Mouse (Mus musculus): ENCODE data around the gene Gm5155. TPM values are rescaled to one million over a fixed set of nuclear protein-coding genes. Genes with fewer than 3 reads are reported as not detected.
"Not testable (repeated sequence)": the region's sequence is repeated elsewhere in the genome, so short reads cannot be mapped to it uniquely, and the experiment has no call there.

The Gm5155 gene
- not detected in 2 replicates for polyA plus RNA-seq (2015; fragmentation: Nextera tagmentation; extraction: Ambion mirVana)

- Histone ChIP-seq H3K4me3 (no peak within 1 kb of the TSS), H3K27ac (replicated peaks) (no peak within 1 kb of the TSS), H3K36me3 (no peaks in the 10 kb centered on the region), H3K4me1 (replicated peaks) (no peaks in the 10 kb centered on the region), H3K9me3 (peaks cover 22% of the 10 kb centered on the region), H3K4me2 (no peak within 1 kb of the TSS), H3K9ac (no peak within 1 kb of the TSS), H3K27me3 (no peaks in the 10 kb centered on the region)
- no peak for ATAC-seq (ENCODE audit: low FRiP score, low read depth)
- WGBS, result 81% methylated on average over 1 of the region's 1 CpGs
Measured at GRCm38 (mm10) chr7:17871467-17871866, at the start of gene Gm5155. Gm5155 (plus strand) TSS chr7:17871767.

- Histone ChIP-seq H3K36me3 (no peaks in the 10 kb centered on the region), H3K4me1 (replicated peaks) (no peaks in the 10 kb centered on the region), H3K4me3 (no peak overlapping the region), H3K4me2 (no peak overlapping the region), H3K9ac (no peak overlapping the region), H3K27me3 (no peaks in the 10 kb centered on the region), H3K27ac (replicated peaks) (no peak overlapping the region), H3K9me3 (peaks cover 22% of the 10 kb centered on the region)
- 100% methylated on average over 1 of the region's 1 CpGs for WGBS
- no peak for ATAC-seq (ENCODE audit: low FRiP score, low read depth)
Measured at GRCm38 (mm10) chr7:17870776-17871175, 791 bp upstream of the Gm5155 start.

GRCm38 (mm10) chr7:17895341-17895740 lies 23.8 kb downstream of the Gm5155 start:
- not testable (repeated sequence) for H3K36me3 ChIP-seq; H3K4me3 ChIP-seq; H3K27me3 ChIP-seq; H3K27ac ChIP-seq (replicated peaks); H3K4me2 ChIP-seq; ATAC-seq (ENCODE audit: low FRiP score, low read depth); H3K9ac ChIP-seq; H3K4me1 ChIP-seq (replicated peaks)
- peaks cover 23% of the 10 kb centered on the region; the same call in 1 of the 2 replicates for H3K9me3 ChIP-seq
- WGBS, result 74% methylated on average over 1 of the region's 1 CpGs

GRCm38 (mm10) chr7:17903146-17903915 lies 31.8 kb downstream of the Gm5155 start:
- Histone ChIP-seq H3K27me3 (no peaks in the 10 kb centered on the region), H3K4me1 (replicated peaks) (no peaks in the 10 kb centered on the region), H3K9me3 (peaks cover 30% of the 10 kb centered on the region; the same call in 1 of the 2 replicates), H3K4me2 (no peak overlapping the region), H3K36me3 (no peaks in the 10 kb centered on the region), H3K27ac (replicated peaks) (no peak overlapping the region), H3K4me3 (no peak overlapping the region), H3K9ac (no peak overlapping the region)
- no peak for ATAC-seq (ENCODE audit: low FRiP score, low read depth)
- 79% methylated on average over 6 of the region's 6 CpGs for WGBS

Other genes with a start within 250 kb of the Gm5155 start
- gene Ceacam5, start 158.5 kb upstream of the Gm5155 start, polyA plus RNA-seq (2015; fragmentation: Nextera tagmentation; extraction: Ambion mirVana), result not detected in 2 replicates
- gene Ceacam14, start 59.1 kb upstream of the Gm5155 start, polyA plus RNA-seq (2015; fragmentation: Nextera tagmentation; extraction: Ambion mirVana), result not detected in 2 replicates
- gene Ceacam11, start 100.4 kb downstream of the Gm5155 start, polyA plus RNA-seq (2015; fragmentation: Nextera tagmentation; extraction: Ambion mirVana), result not detected in 2 replicates
- not detected in 2 replicates for gene Ceacam13, start 138.1 kb downstream of the Gm5155 start, polyA plus RNA-seq (2015; fragmentation: Nextera tagmentation; extraction: Ambion mirVana)
- gene Ceacam12, start 194.2 kb downstream of the Gm5155 start, polyA plus RNA-seq (2015; fragmentation: Nextera tagmentation; extraction: Ambion mirVana), result not detected in 2 replicates

Data from hindbrain, embryonic 15.5 days (tissue).